Mouse (Mus musculus): ENCODE data around the gene Mapk8ip3. TPM values are rescaled to one million over a fixed set of nuclear protein-coding genes. Genes with fewer than 3 reads are reported as not detected.

Gene Mapk8ip3
- polyA plus RNA-seq, 1 experiment from 2014 or later = 114 TPM

- ATAC-seq = no peak
- Histone ChIP-seq H3K9me3 (ENCODE audit: control insufficient read depth, low read length) (no peaks in the 10 kb centered on the region), H3K4me1 (replicated peaks; ENCODE audit: control insufficient read depth, insufficient read depth, low read length) (no peaks in the 10 kb centered on the region), H3K9ac (replicated peaks; ENCODE audit: low read depth, low read length) (no peak overlapping the region), H3K27me3 (replicated peaks; ENCODE audit: control insufficient read depth, insufficient read depth, low read length) (no peaks in the 10 kb centered on the region), H3K4me3 (replicated peaks; ENCODE audit: low read length) (no peak overlapping the region), H3K36me3 (ENCODE audit: control insufficient read depth, insufficient read depth) (peaks cover 62% of the 10 kb centered on the region), H3K4me2 (ENCODE audit: low read length) (no peak overlapping the region), H3K27ac (ENCODE audit: low read length) (no peak overlapping the region)
- 89% methylated on average over 2 of the region's 2 CpGs for WGBS
Observed at GRCm38 (mm10) chr17:24907591-24907990, 29.2 kb downstream of the Mapk8ip3 start.

- Histone ChIP-seq H3K9ac (replicated peaks; ENCODE audit: low read depth, low read length) (no peak overlapping the region), H3K27ac (ENCODE audit: low read length) (no peak overlapping the region), H3K4me3 (replicated peaks; ENCODE audit: low read length) (no peak overlapping the region), H3K4me1 (replicated peaks; ENCODE audit: control insufficient read depth, insufficient read depth, low read length) (no peaks in the 10 kb centered on the region), H3K4me2 (ENCODE audit: low read length) (no peak overlapping the region), H3K27me3 (replicated peaks; ENCODE audit: control insufficient read depth, insufficient read depth, low read length) (no peaks in the 10 kb centered on the region), H3K36me3 (ENCODE audit: control insufficient read depth, insufficient read depth) (peaks cover 66% of the 10 kb centered on the region), H3K9me3 (ENCODE audit: control insufficient read depth, low read length) (no peaks in the 10 kb centered on the region)
- 93% methylated on average over 9 of the region's 9 CpGs for WGBS
- no peak for ATAC-seq
Observed at GRCm38 (mm10) chr17:24903767-24904166, 33.0 kb downstream of the Mapk8ip3 start.

GRCm38 (mm10) chr17:24902671-24903474, 33.9 kb downstream of the Mapk8ip3 start:
- Histone ChIP-seq H3K9ac (replicated peaks; ENCODE audit: low read depth, low read length) (no peak overlapping the region), H3K27ac (ENCODE audit: low read length) (no peak overlapping the region), H3K36me3 (ENCODE audit: control insufficient read depth, insufficient read depth) (peaks cover 63% of the 10 kb centered on the region), H3K4me2 (ENCODE audit: low read length) (no peak overlapping the region), H3K9me3 (ENCODE audit: control insufficient read depth, low read length) (no peaks in the 10 kb centered on the region), H3K4me1 (replicated peaks; ENCODE audit: control insufficient read depth, insufficient read depth, low read length) (peaks cover 2% of the 10 kb centered on the region), H3K27me3 (replicated peaks; ENCODE audit: control insufficient read depth, insufficient read depth, low read length) (no peaks in the 10 kb centered on the region), H3K4me3 (replicated peaks; ENCODE audit: low read length) (no peak overlapping the region)
- ATAC-seq = no peak
- WGBS = 68% methylated on average over 9 of the region's 9 CpGs

GRCm38 (mm10) chr17:24902124-24902523, 34.7 kb downstream of the Mapk8ip3 start:
- H3K4me1 ChIP-seq (replicated peaks; ENCODE audit: control insufficient read depth, insufficient read depth, low read length) = peaks cover 9% of the 10 kb centered on the region
- H3K36me3 ChIP-seq (ENCODE audit: control insufficient read depth, insufficient read depth) = peaks cover 57% of the 10 kb centered on the region
- no peak overlapping the region for H3K4me2 ChIP-seq (ENCODE audit: low read length)
- H3K27me3 ChIP-seq (replicated peaks; ENCODE audit: control insufficient read depth, insufficient read depth, low read length) = no peaks in the 10 kb centered on the region
- no peak overlapping the region for H3K27ac ChIP-seq (ENCODE audit: low read length)
- no peak overlapping the region for H3K9ac ChIP-seq (replicated peaks; ENCODE audit: low read depth, low read length)
- no peaks in the 10 kb centered on the region for H3K9me3 ChIP-seq (ENCODE audit: control insufficient read depth, low read length)
- no peak overlapping the region for H3K4me3 ChIP-seq (replicated peaks; ENCODE audit: low read length)
- ATAC-seq = no peak
- 91% methylated on average over 5 of the region's 5 CpGs for WGBS

- Histone ChIP-seq H3K4me2 (ENCODE audit: low read length) (no peak overlapping the region), H3K9ac (replicated peaks; ENCODE audit: low read depth, low read length) (no peak overlapping the region), H3K4me3 (replicated peaks; ENCODE audit: low read length) (no peak overlapping the region), H3K27ac (ENCODE audit: low read length) (no peak overlapping the region), H3K9me3 (ENCODE audit: control insufficient read depth, low read length) (no peaks in the 10 kb centered on the region), H3K4me1 (replicated peaks; ENCODE audit: control insufficient read depth, insufficient read depth, low read length) (peaks cover 22% of the 10 kb centered on the region), H3K36me3 (ENCODE audit: control insufficient read depth, insufficient read depth) (peaks cover 43% of the 10 kb centered on the region), H3K27me3 (replicated peaks; ENCODE audit: control insufficient read depth, insufficient read depth, low read length) (no peaks in the 10 kb centered on the region)
- ATAC-seq = no peak
- WGBS = 95% methylated on average over 6 of the region's 6 CpGs
Observed at GRCm38 (mm10) chr17:24900014-24900413, 36.8 kb downstream of the Mapk8ip3 start.

GRCm38 (mm10) chr17:24899153-24899552, 37.6 kb downstream of the Mapk8ip3 start:
- no peak overlapping the region for H3K9ac ChIP-seq (replicated peaks; ENCODE audit: low read depth, low read length)
- peaks cover 25% of the 10 kb centered on the region for H3K4me1 ChIP-seq (replicated peaks; ENCODE audit: control insufficient read depth, insufficient read depth, low read length)
- H3K4me3 ChIP-seq (replicated peaks; ENCODE audit: low read length) = no peak overlapping the region
- H3K36me3 ChIP-seq (ENCODE audit: control insufficient read depth, insufficient read depth) = peaks cover 35% of the 10 kb centered on the region
- H3K27ac ChIP-seq (ENCODE audit: low read length) = no peak overlapping the region
- H3K9me3 ChIP-seq (ENCODE audit: control insufficient read depth, low read length) = no peaks in the 10 kb centered on the region
- no peaks in the 10 kb centered on the region for H3K27me3 ChIP-seq (replicated peaks; ENCODE audit: control insufficient read depth, insufficient read depth, low read length)
- 77% methylated on average over 5 of the region's 5 CpGs for WGBS
- H3K4me2 ChIP-seq (ENCODE audit: low read length) = no peak overlapping the region
- ATAC-seq = no peak

GRCm38 (mm10) chr17:24898041-24898854, 38.5 kb downstream of the Mapk8ip3 start:
- Histone ChIP-seq H3K9ac (replicated peaks; ENCODE audit: low read depth, low read length) (no peak overlapping the region), H3K27me3 (replicated peaks; ENCODE audit: control insufficient read depth, insufficient read depth, low read length) (no peaks in the 10 kb centered on the region), H3K4me3 (replicated peaks; ENCODE audit: low read length) (no peak overlapping the region), H3K27ac (ENCODE audit: low read length) (no peak overlapping the region), H3K9me3 (ENCODE audit: control insufficient read depth, low read length) (no peaks in the 10 kb centered on the region), H3K4me2 (ENCODE audit: low read length) (no peak overlapping the region), H3K36me3 (ENCODE audit: control insufficient read depth, insufficient read depth) (peaks cover 30% of the 10 kb centered on the region), H3K4me1 (replicated peaks; ENCODE audit: control insufficient read depth, insufficient read depth, low read length) (peaks cover 31% of the 10 kb centered on the region)
- no peak for ATAC-seq
- 79% methylated on average over 4 of the region's 4 CpGs for WGBS

- no peak overlapping the region for H3K9ac ChIP-seq (replicated peaks; ENCODE audit: low read depth, low read length)
- 77% methylated on average over 4 of the region's 4 CpGs for WGBS
- peak overlapping the region; percentile 92 for H3K4me2 ChIP-seq (ENCODE audit: low read length)
- ATAC-seq = no peak
- H3K27ac ChIP-seq (ENCODE audit: low read length) = no peak overlapping the region
- H3K9me3 ChIP-seq (ENCODE audit: control insufficient read depth, low read length) = no peaks in the 10 kb centered on the region
- peaks cover 31% of the 10 kb centered on the region for H3K4me1 ChIP-seq (replicated peaks; ENCODE audit: control insufficient read depth, insufficient read depth, low read length)
- H3K27me3 ChIP-seq (replicated peaks; ENCODE audit: control insufficient read depth, insufficient read depth, low read length) = no peaks in the 10 kb centered on the region
- peaks cover 29% of the 10 kb centered on the region for H3K36me3 ChIP-seq (ENCODE audit: control insufficient read depth, insufficient read depth)
- peak overlapping the region; percentile 87 for H3K4me3 ChIP-seq (replicated peaks; ENCODE audit: low read length)
Observed at GRCm38 (mm10) chr17:24897600-24897999, 39.2 kb downstream of the Mapk8ip3 start.

GRCm38 (mm10) chr17:24896993-24897269, 39.8 kb downstream of the Mapk8ip3 start:
- Histone ChIP-seq H3K4me1 (replicated peaks; ENCODE audit: control insufficient read depth, insufficient read depth, low read length) (peaks cover 31% of the 10 kb centered on the region), H3K27me3 (replicated peaks; ENCODE audit: control insufficient read depth, insufficient read depth, low read length) (no peaks in the 10 kb centered on the region), H3K36me3 (ENCODE audit: control insufficient read depth, insufficient read depth) (peaks cover 25% of the 10 kb centered on the region), H3K9ac (replicated peaks; ENCODE audit: low read depth, low read length) (peak overlapping the region; percentile 84), H3K4me2 (ENCODE audit: low read length) (peak overlapping the region; percentile 92), H3K27ac (ENCODE audit: low read length) (peak overlapping the region; percentile 87), H3K9me3 (ENCODE audit: control insufficient read depth, low read length) (no peaks in the 10 kb centered on the region), H3K4me3 (replicated peaks; ENCODE audit: low read length) (peak overlapping the region; percentile 87)
- ATAC-seq = no peak
- whole genome bisulfite sequencing = 29% methylated on average over 11 of the region's 11 CpGs

Data from forebrain, embryonic 16.5 days (tissue).